Mouse (Mus musculus) MEL (cell line): Measurements from ENCODE around the gene Rbms3. TPM values are rescaled to one million over a fixed set of nuclear protein-coding genes. Genes with fewer than 3 reads are reported as not detected.

ENCODE experiments used
- DNase-seq: peaks from one replicate; pipeline ENCODE4 v3.0.0; 2011; ENCODE audit warnings: low read depth, low spot score
- H3K27ac ChIP-seq: 2 replicates; pipeline ENCODE4 v1.5.1; 2012; ENCODE audit warnings: low read depth, mild to moderate bottlenecking, control low read depth, low read length, moderate library complexity; ENCODE audit not compliant: control insufficient read depth
- H3K27me3 ChIP-seq, 2 experiments: fragments of 150-350 bp in 1 of 2; sonication (generic) in 1 of 2; 2 replicates each; pipeline ENCODE4 v1.6.1; 2012; ENCODE audit warnings: low read length in 2 of 2, mild to moderate bottlenecking in 2 of 2, improper control_type of control experiment in 1 of 2, moderate library complexity in 1 of 2; ENCODE audit not compliant: insufficient read depth in 2 of 2, control insufficient read depth in 1 of 2
- H3K36me3 ChIP-seq, 2 experiments: 2 replicates each; pipeline ENCODE4 v1.6.1; 2012 to 2014; ENCODE audit warnings: low read length in 2 of 2, improper control_type of control experiment in 1 of 2, inconsistent platforms in 1 of 2, mild to moderate bottlenecking in 1 of 2; ENCODE audit not compliant: insufficient read depth in 2 of 2, control insufficient read depth in 1 of 2
- H3K4me1 ChIP-seq, 2 experiments: fragments of 150-350 bp in 1 of 2; sonication (generic) in 1 of 2; 2 replicates each; pipeline ENCODE4 v1.6.1; 2012; ENCODE audit warnings: low read length in 2 of 2, improper control_type of control experiment in 1 of 2, mild to moderate bottlenecking in 1 of 2; ENCODE audit not compliant: insufficient read depth in 2 of 2, control insufficient read depth in 1 of 2
- H3K4me3 ChIP-seq, 2 experiments: fragments of 150-350 bp in 1 of 2; sonication (generic) in 1 of 2; 2 replicates each; pipeline ENCODE4 v1.5.1; 2012; ENCODE audit warnings: low read depth in 2 of 2, low read length in 2 of 2, mild to moderate bottlenecking in 2 of 2, moderate library complexity in 2 of 2, control low read depth in 1 of 2, improper control_type of control experiment in 1 of 2; ENCODE audit not compliant: control insufficient read depth in 1 of 2, insufficient read depth in 1 of 2
- H3K79me2 ChIP-seq: 2 replicates; pipeline ENCODE4 v1.6.1; 2012; ENCODE audit warnings: mild to moderate bottlenecking, low read length, moderate library complexity; ENCODE audit not compliant: control insufficient read depth, poor library complexity, insufficient read depth
- H3K9ac ChIP-seq: 2 replicates; pipeline ENCODE4 v1.6.1; 2012; ENCODE audit warnings: low read depth, mild to moderate bottlenecking, control low read depth, low read length, moderate library complexity; ENCODE audit not compliant: control insufficient read depth, poor library complexity, severe bottlenecking
- H3K9me3 ChIP-seq: fragments of 150-350 bp; sonication (generic); replicated peaks from 2 replicates; pipeline ENCODE4 v1.6.1; 2012; ENCODE audit warnings: mild to moderate bottlenecking, low read length, improper control_type of control experiment, moderate library complexity; ENCODE audit not compliant: insufficient read depth
- CHD1 ChIP-seq: IDR thresholded peaks from 2 replicates; pipeline ENCODE4 v1.6.1; 2012; ENCODE audit warnings: low read depth, mild to moderate bottlenecking, inconsistent platforms, low read length, improper control_type of control experiment
- CHD2 ChIP-seq: IDR thresholded peaks from 2 replicates; pipeline ENCODE4 v1.6.1; 2011; ENCODE audit warnings: low read length, improper control_type of control experiment
- CTCF ChIP-seq, 3 experiments: IDR thresholded peaks in 2 of 3; conservative IDR thresholded peaks in 1 of 3; 2 replicates each; pipeline ENCODE4 v1.5.1; 2011 to 2012; ENCODE audit warnings: low read length in 3 of 3, low read depth in 2 of 3, mild to moderate bottlenecking in 2 of 3, improper control_type of control experiment in 1 of 3, inconsistent platforms in 1 of 3, mixed read lengths in 1 of 3, moderate library complexity in 1 of 3; ENCODE audit not compliant: control insufficient read depth in 1 of 3, insufficient read depth in 1 of 3, poor library complexity in 1 of 3, severe bottlenecking in 1 of 3
- ELF1 ChIP-seq: IDR thresholded peaks from 2 replicates; pipeline ENCODE4 v1.6.1; 2014; ENCODE audit warnings: low read depth, mild to moderate bottlenecking, inconsistent platforms, low read length, improper control_type of control experiment, moderate library complexity
- GABPA ChIP-seq: IDR thresholded peaks from 2 replicates; pipeline ENCODE4 v1.6.1; 2012; ENCODE audit warnings: low read depth, mild to moderate bottlenecking, inconsistent platforms, low read length, improper control_type of control experiment, moderate library complexity
- JUND ChIP-seq: IDR thresholded peaks from 2 replicates; pipeline ENCODE4 v1.6.1; 2011; ENCODE audit warnings: low read depth, mild to moderate bottlenecking, improper control_type of control experiment, low read length
- KAT2A ChIP-seq: conservative IDR thresholded peaks from 2 replicates; pipeline ENCODE4 v1.6.1; 2012; ENCODE audit warnings: low read depth, low read length, improper control_type of control experiment, inconsistent platforms
- MAFK ChIP-seq: IDR thresholded peaks from 2 replicates; pipeline ENCODE4 v1.6.1; 2011; ENCODE audit warnings: low read depth, mild to moderate bottlenecking, low read length, improper control_type of control experiment, borderline replicate concordance
- MAX ChIP-seq: IDR thresholded peaks from 2 replicates; pipeline ENCODE4 v1.6.1; 2011; ENCODE audit warnings: low read length, improper control_type of control experiment
- POLR2AphosphoS2 ChIP-seq: IDR thresholded peaks from 2 replicates; pipeline ENCODE4 v1.6.1; 2011; ENCODE audit warnings: low read length, improper control_type of control experiment
- POLR2AphosphoS5 ChIP-seq: IDR thresholded peaks from 2 replicates; pipeline ENCODE4 v1.6.1; 2012; ENCODE audit warnings: low read depth, borderline replicate concordance, mild to moderate bottlenecking, inconsistent platforms, low read length, moderate library complexity, mixed read lengths
- RAD21 ChIP-seq: IDR thresholded peaks from 2 replicates; pipeline ENCODE4 v1.6.1; 2011; ENCODE audit warnings: mild to moderate bottlenecking, low read depth, low read length, improper control_type of control experiment
- RCOR1 ChIP-seq: IDR thresholded peaks from 2 replicates; pipeline ENCODE4 v1.6.1; 2012; ENCODE audit warnings: low read depth, mild to moderate bottlenecking, inconsistent platforms, low read length, improper control_type of control experiment
- SIN3A ChIP-seq: IDR thresholded peaks from 2 replicates; pipeline ENCODE4 v1.6.1; 2012; ENCODE audit warnings: low read length, improper control_type of control experiment, inconsistent platforms
- TCF12 ChIP-seq: IDR thresholded peaks from 2 replicates; pipeline ENCODE4 v1.6.1; 2014; ENCODE audit warnings: low read depth, mild to moderate bottlenecking, inconsistent platforms, low read length, improper control_type of control experiment, moderate library complexity
- ZKSCAN1 ChIP-seq: IDR thresholded peaks from 2 replicates; pipeline ENCODE4 v1.6.1; 2012; ENCODE audit warnings: low read depth, mild to moderate bottlenecking, inconsistent platforms, low read length, improper control_type of control experiment, moderate library complexity
- polyA plus RNA-seq, 2 experiments: library from polyadenylated mRNA; stranded (reverse) in 1 of 2; unstranded in 1 of 2; fragments of >175 nt in 1 of 2; fragments of >200 nt in 1 of 2; gene quantifications; 2 replicates each; pipeline versions ENCODE4 v1.2.1 to v1.2.4; 2012; ENCODE audit warnings: low replicate concordance in 2 of 2, low read depth in 1 of 2; ENCODE audit not compliant: insufficient read length in 2 of 2, insufficient read depth in 1 of 2, missing spikeins in 1 of 2
- total RNA-seq: library from RNA; depleted of rRNA; stranded (reverse); fragments of 300-350 nt; gene quantifications from 2 replicates; pipeline ENCODE4 v1.2.3, GENCODE M21; 2012

Gene Rbms3
- total and polyA plus RNA-seq, 3 experiments, result not detected

- no peaks in the 10 kb centered on the region for H3K9me3 ChIP-seq
- no peak overlapping the region for H3K4me3 ChIP-seq
- TF ChIP-seq GABPA (no peak), KAT2A (no peak), TCF12 (no peak), MAX (no peak), RAD21 (no peak), ZKSCAN1 (no peak), POLR2AphosphoS2 (no peak), MAFK (no peak), CTCF (IDR thresholded peaks at IDR 0.05 in 2 of 3, conservative IDR thresholded peaks at IDR 0.05 in 1 of 3; ENCODE audit: control insufficient read depth in 1 of 3, insufficient read depth in 1 of 3, low read depth in 2 of 3, low read length in 3 of 3, poor library complexity in 1 of 3, severe bottlenecking in 1 of 3) (no peak), CHD1 (no peak)
- no peaks in the 10 kb centered on the region for H3K79me2 ChIP-seq
- no peaks in the 10 kb centered on the region for H3K36me3 ChIP-seq
- H3K27ac ChIP-seq, result no peak overlapping the region
- H3K4me1 ChIP-seq, result no peaks in the 10 kb centered on the region
- DNase-seq, result no peak
- H3K9ac ChIP-seq, result no peak overlapping the region
- no peaks in the 10 kb centered on the region for H3K27me3 ChIP-seq
These were observed 611.0 kb downstream of the Rbms3 start for GRCm38 (mm10) chr9:117018741-117019163.

GRCm38 (mm10) chr9:117018301-117018700 is 611.4 kb downstream of the Rbms3 start:
- Histone ChIP-seq H3K4me1 (no peaks in the 10 kb centered on the region), H3K9ac (no peak overlapping the region), H3K79me2 (no peaks in the 10 kb centered on the region), H3K27me3 (no peaks in the 10 kb centered on the region), H3K4me3 (no peak overlapping the region), H3K36me3 (no peaks in the 10 kb centered on the region), H3K9me3 (no peaks in the 10 kb centered on the region), H3K27ac (no peak overlapping the region)
- DNase-seq, result no peak
- TF ChIP-seq JUND (no peak), GABPA (no peak), RCOR1 (no peak), SIN3A (no peak), ZKSCAN1 (no peak), KAT2A (no peak), CHD1 (no peak), CHD2 (no peak), ELF1 (no peak), POLR2AphosphoS5 (no peak)
